Mouse (Mus musculus) forebrain, embryonic 15.5 days (tissue): Measurements from ENCODE around the gene S100a10. TPM values are rescaled to one million over a fixed set of nuclear protein-coding genes. Genes with fewer than 3 reads are reported as not detected.
A peak's percentile ranks its signal among the peaks of the same experiment; 100 is the strongest.

Source experiments
- ATAC-seq: fragments of 200-750 bp; cut with Nextera tagmentation; replicated peaks from 2 replicates; pipeline ENCODE4 v1.8.0; 2017; ENCODE audit warnings: mild to moderate bottlenecking, moderate TSS enrichment, moderate library complexity
- H3K27ac ChIP-seq: fragments of 300-500 bp; sonication (generic); replicated peaks from 2 replicates; pipeline ENCODE4 v1.5.1; 2015; ENCODE audit warnings: mild to moderate bottlenecking, inconsistent platforms
- H3K27me3 ChIP-seq: fragments of 300-500 bp; sonication (generic); 2 replicates; pipeline ENCODE4 v1.6.1; 2015; ENCODE audit warnings: inconsistent platforms
- H3K36me3 ChIP-seq: fragments of 300-500 bp; sonication (generic); 2 replicates; pipeline ENCODE4 v1.6.1; 2015; ENCODE audit warnings: mild to moderate bottlenecking, inconsistent platforms
- H3K4me1 ChIP-seq: fragments of 300-500 bp; sonication (generic); 2 replicates; pipeline ENCODE4 v1.6.1; 2015; ENCODE audit warnings: inconsistent platforms
- H3K4me2 ChIP-seq: fragments of 300-500 bp; sonication (generic); replicated peaks from 2 replicates; pipeline ENCODE4 v1.6.1; 2015; ENCODE audit warnings: mild to moderate bottlenecking, inconsistent platforms
- H3K4me3 ChIP-seq: fragments of 300-500 bp; sonication (generic); 2 replicates; pipeline ENCODE4 v1.5.1; 2015; ENCODE audit warnings: mild to moderate bottlenecking, inconsistent platforms
- H3K9ac ChIP-seq: fragments of 300-500 bp; sonication (generic); replicated peaks from 2 replicates; pipeline ENCODE4 v1.6.1; 2015; ENCODE audit warnings: mild to moderate bottlenecking, inconsistent platforms
- H3K9me3 ChIP-seq: fragments of 300-500 bp; sonication (generic); 2 replicates; pipeline ENCODE4 v1.6.1; 2016; ENCODE audit warnings: inconsistent platforms
- WGBS: fragments of 180-500 bp; shearing (Covaris S2); methylation state at CpG from one replicate; pipeline ENCODE4 v1.1.7; 2015; ENCODE audit warnings: mixed read lengths; 5-methylcytosine and 5-hydroxymethylcytosine counted together
- polyA plus RNA-seq: library from polyadenylated mRNA; unstranded; fragments of >200 nt; fragmentation: Nextera tagmentation; extraction: Ambion mirVana; gene quantifications from 2 replicates; pipeline ENCODE4 v1.2.1, GENCODE M21; 2015

The S100a10 gene
- polyA plus RNA-seq, result 114 and 115 TPM in 2 replicates

GRCm38 (mm10) chr3:93554981-93555877 is at the start of gene S100a10:
Gene S100a10 (plus strand): TSS chr3:93555080.
- Histone ChIP-seq H3K4me2 (peak within 1 kb of the TSS; percentile 97), H3K4me1 (peaks cover 12% of the 10 kb centered on the region), H3K4me3 (peak within 1 kb of the TSS; percentile 63), H3K9me3 (no peaks in the 10 kb centered on the region), H3K27me3 (no peaks in the 10 kb centered on the region), H3K27ac (no peak within 1 kb of the TSS; the same call in 1 of the 2 replicates), H3K36me3 (no peaks in the 10 kb centered on the region), H3K9ac (peak within 1 kb of the TSS; percentile 68)
- 3% methylated on average over 36 of the region's 39 CpGs for WGBS
- peak; percentile 91 for ATAC-seq

- Histone ChIP-seq H3K27ac (no peak overlapping the region), H3K4me3 (no peak overlapping the region), H3K4me2 (no peak overlapping the region), H3K36me3 (no peaks in the 10 kb centered on the region), H3K9ac (no peak overlapping the region), H3K9me3 (no peaks in the 10 kb centered on the region), H3K4me1 (no peaks in the 10 kb centered on the region), H3K27me3 (no peaks in the 10 kb centered on the region)
- ATAC-seq, result no peak
- WGBS, result 48% methylated on average over 30 of the region's 30 CpGs
Measured at GRCm38 (mm10) chr3:93505960-93506863, 48.7 kb upstream of the S100a10 start.

- H3K9ac ChIP-seq, result no peak overlapping the region
- no peak overlapping the region for H3K4me3 ChIP-seq
- no peaks in the 10 kb centered on the region for H3K27me3 ChIP-seq
- WGBS, result 69% methylated on average over 5 of the region's 5 CpGs
- H3K9me3 ChIP-seq, result no peaks in the 10 kb centered on the region
- H3K36me3 ChIP-seq, result no peaks in the 10 kb centered on the region
- no peaks in the 10 kb centered on the region for H3K4me1 ChIP-seq
- no peak overlapping the region for H3K4me2 ChIP-seq
- H3K27ac ChIP-seq, result no peak overlapping the region
- no peak for ATAC-seq
Measured at GRCm38 (mm10) chr3:93506881-93507325, 48.0 kb upstream of the S100a10 start.

GRCm38 (mm10) chr3:93509301-93509700 is 45.6 kb upstream of the S100a10 start:
- 76% methylated on average over 1 of the region's 1 CpGs for WGBS
- H3K9ac ChIP-seq, result no peak overlapping the region
- no peak for ATAC-seq

GRCm38 (mm10) chr3:93511036-93511435 is 43.8 kb upstream of the S100a10 start:
- no peak for ATAC-seq
- no peaks in the 10 kb centered on the region for H3K36me3 ChIP-seq
- WGBS, result 97% methylated on average over 1 of the region's 1 CpGs

More at GRCm38 (mm10) chr3:93509301-93509700, 45.6 kb upstream of the S100a10 start:
- Histone ChIP-seq H3K4me1 (no peaks in the 10 kb centered on the region), H3K27me3 (no peaks in the 10 kb centered on the region), H3K36me3 (no peaks in the 10 kb centered on the region), H3K4me2 (no peak overlapping the region), H3K27ac (no peak overlapping the region), H3K4me3 (no peak overlapping the region), H3K9me3 (no peaks in the 10 kb centered on the region)

GRCm38 (mm10) chr3:93511801-93512200 is 43.1 kb upstream of the S100a10 start:
- Histone ChIP-seq H3K27ac (no peak overlapping the region), H3K4me2 (no peak overlapping the region), H3K4me3 (no peak overlapping the region), H3K27me3 (no peaks in the 10 kb centered on the region), H3K4me1 (no peaks in the 10 kb centered on the region), H3K9ac (no peak overlapping the region), H3K36me3 (no peaks in the 10 kb centered on the region), H3K9me3 (no peaks in the 10 kb centered on the region)
- ATAC-seq, result no peak
- 91% methylated on average over 1 of the region's 1 CpGs for WGBS

More at GRCm38 (mm10) chr3:93511036-93511435, 43.8 kb upstream of the S100a10 start:
- no peak overlapping the region for H3K27ac ChIP-seq
- H3K9me3 ChIP-seq, result no peaks in the 10 kb centered on the region
- H3K4me1 ChIP-seq, result no peaks in the 10 kb centered on the region
- no peak overlapping the region for H3K4me3 ChIP-seq
- no peaks in the 10 kb centered on the region for H3K27me3 ChIP-seq
- no peak overlapping the region for H3K9ac ChIP-seq
- no peak overlapping the region for H3K4me2 ChIP-seq

- H3K4me3 ChIP-seq, result no peak overlapping the region
- H3K9me3 ChIP-seq, result no peaks in the 10 kb centered on the region
- H3K27me3 ChIP-seq, result no peaks in the 10 kb centered on the region
- no peak for ATAC-seq
- H3K9ac ChIP-seq, result no peak overlapping the region
- 75% methylated on average over 7 of the region's 7 CpGs for WGBS
- no peaks in the 10 kb centered on the region for H3K4me1 ChIP-seq
- no peak overlapping the region for H3K27ac ChIP-seq
- no peaks in the 10 kb centered on the region for H3K36me3 ChIP-seq
- no peak overlapping the region for H3K4me2 ChIP-seq
Measured at GRCm38 (mm10) chr3:93512386-93513101, 42.3 kb upstream of the S100a10 start.

GRCm38 (mm10) chr3:93514628-93515027 is 40.3 kb upstream of the S100a10 start:
- WGBS, result 90% methylated on average over 3 of the region's 3 CpGs
- Histone ChIP-seq H3K27ac (no peak overlapping the region), H3K27me3 (no peaks in the 10 kb centered on the region), H3K4me2 (no peak overlapping the region), H3K9me3 (no peaks in the 10 kb centered on the region), H3K36me3 (no peaks in the 10 kb centered on the region), H3K4me3 (no peak overlapping the region), H3K4me1 (no peaks in the 10 kb centered on the region), H3K9ac (no peak overlapping the region)
- ATAC-seq, result no peak

- Histone ChIP-seq H3K9ac (no peak overlapping the region), H3K9me3 (no peaks in the 10 kb centered on the region), H3K4me3 (no peak overlapping the region), H3K27me3 (no peaks in the 10 kb centered on the region), H3K36me3 (no peaks in the 10 kb centered on the region), H3K4me1 (peaks cover 8% of the 10 kb centered on the region), H3K4me2 (no peak overlapping the region), H3K27ac (no peak overlapping the region)
- ATAC-seq, result no peak
- 98% methylated on average over 2 of the region's 2 CpGs for WGBS
Measured at GRCm38 (mm10) chr3:93517343-93517742, 37.5 kb upstream of the S100a10 start.

- Histone ChIP-seq H3K9me3 (no peaks in the 10 kb centered on the region), H3K4me2 (peak overlapping the region; percentile 88), H3K4me1 (peaks cover 8% of the 10 kb centered on the region), H3K27me3 (no peaks in the 10 kb centered on the region), H3K36me3 (no peaks in the 10 kb centered on the region), H3K27ac (no peak overlapping the region), H3K4me3 (no peak overlapping the region), H3K9ac (no peak overlapping the region)
- WGBS, result 60% methylated on average over 5 of the region's 5 CpGs
- ATAC-seq, result no peak
Measured at GRCm38 (mm10) chr3:93519856-93520329, 35.0 kb upstream of the S100a10 start.

- WGBS, result under 1% methylated on average over 38 of the region's 38 CpGs
- ATAC-seq, result peak; percentile 88
- H3K27ac ChIP-seq, result no peak within 1 kb of the TSS
- no peaks in the 10 kb centered on the region for H3K9me3 ChIP-seq
- H3K4me2 ChIP-seq, result peak within 1 kb of the TSS; percentile 88
- H3K4me3 ChIP-seq, result peak within 1 kb of the TSS; percentile 47
- peaks cover 8% of the 10 kb centered on the region for H3K4me1 ChIP-seq
- H3K9ac ChIP-seq, result peak within 1 kb of the TSS; percentile 43
- no peaks in the 10 kb centered on the region for H3K36me3 ChIP-seq
- H3K27me3 ChIP-seq, result no peaks in the 10 kb centered on the region
Measured at GRCm38 (mm10) chr3:93520330-93521193, 34.3 kb upstream of the S100a10 start, which contains the start of gene S100a11. Gene S100a11 (plus strand): TSS chr3:93520488.
